Mouse (Mus musculus): Measurements from ENCODE around the gene Zfp987.
"Not testable (repeated sequence)": the region's sequence is repeated elsewhere in the genome, so short reads cannot be mapped to it uniquely, and the experiment has no call there.

- TF ChIP-seq POLR2A (IDR thresholded peaks at IDR 0.05; ENCODE audit: borderline replicate concordance, insufficient read depth, low read length); CTCF (IDR thresholded peaks at IDR 0.05; ENCODE audit: borderline replicate concordance, insufficient read depth, low read depth, low read length): not testable (repeated sequence)
These were observed 38.0 kb upstream of the Zfp987 start for GRCm38 (mm10) chr4:146059078-146059477.

Measured in cerebellum, adult 2 months (tissue).